Mouse (Mus musculus) central nervous system, embryonic 11.5 days (tissue): Measurements from ENCODE around the gene Cacna2d2. TPM values are rescaled to one million over a fixed set of nuclear protein-coding genes. Genes with fewer than 3 reads are reported as not detected.

Experiments
- polyA plus RNA-seq: library from polyadenylated mRNA; depleted of rRNA; stranded (reverse); fragments of >200 nt; gene quantifications from 2 replicates; pipeline ENCODE4 v1.2.3, GENCODE M21; 2012; rRNA removed

The Cacna2d2 gene
- polyA plus RNA-seq: 27.9 and 45.8 TPM in 2 replicates

GRCm38 (mm10) chr9:107399491-107399971 is at the start of gene Cacna2d2:
Cacna2d2 (plus strand) TSS chr9:107399612.

GRCm38 (mm10) chr9:107533791-107534407 is 134.5 kb downstream of the Cacna2d2 start, which contains the start of gene Tmem115:
Tmem115 (plus strand) TSS chr9:107533945.

GRCm38 (mm10) chr9:107541474-107542351 is 142.3 kb downstream of the Cacna2d2 start, which contains the start of the genes Cyb561d2 and Nprl2:
Cyb561d2 (minus strand) TSS chr9:107542193.
Nprl2 (plus strand) TSS chr9:107542226.

GRCm38 (mm10) chr9:107547026-107547425 is 147.6 kb downstream of the Cacna2d2 start, which contains the start of gene Zmynd10:
Zmynd10 (plus strand) TSS chr9:107547298.

GRCm38 (mm10) chr9:107551117-107551889 is 151.9 kb downstream of the Cacna2d2 start, which contains the start of gene Rassf1:
Rassf1 (plus strand) TSS chr9:107551555.

GRCm38 (mm10) chr9:107563029-107563581 is 163.7 kb downstream of the Cacna2d2 start, which contains the start of gene Tusc2:
Tusc2 (plus strand) TSS chr9:107563255.

GRCm38 (mm10) chr9:107567702-107568319 is 168.4 kb downstream of the Cacna2d2 start, which contains the start of gene Hyal2:
Hyal2 (plus strand) TSS chr9:107567945.

GRCm38 (mm10) chr9:107576357-107577107 is 177.1 kb downstream of the Cacna2d2 start, which contains the start of gene Hyal1:
Hyal1 (plus strand) TSS chr9:107576927.

GRCm38 (mm10) chr9:107578587-107578986 is 179.2 kb downstream of the Cacna2d2 start, which contains the start of gene Naa80:
Naa80 (plus strand) TSS chr9:107578887.

Other genes starting within 250 kb of the Cacna2d2 start
- gene Dock3, start 167.7 kb upstream of the Cacna2d2 start, polyA plus RNA-seq: 10.2 and 11.5 TPM in 2 replicates
- 3.1 and 4.4 TPM in 2 replicates for gene Mapkapk3, start 109.7 kb upstream of the Cacna2d2 start, polyA plus RNA-seq
- 4.9 and 6.1 TPM in 2 replicates for gene Cish, start 103.6 kb upstream of the Cacna2d2 start, polyA plus RNA-seq
- 20.2 and 25.9 TPM in 2 replicates for gene Hemk1, start 61.3 kb upstream of the Cacna2d2 start, polyA plus RNA-seq
- gene 6430571L13Rik, start 59.0 kb upstream of the Cacna2d2 start, polyA plus RNA-seq: 1.6 and 2.2 TPM in 2 replicates
- gene Tmem115, start 134.3 kb downstream of the Cacna2d2 start, polyA plus RNA-seq: 21.1 and 23.1 TPM in 2 replicates
- gene Cyb561d2, start 142.6 kb downstream of the Cacna2d2 start, polyA plus RNA-seq: 13.6 and 13.9 TPM in 2 replicates
- 31.2 and 44.2 TPM in 2 replicates for gene Nprl2, start 142.6 kb downstream of the Cacna2d2 start, polyA plus RNA-seq
- 2.2 and 3.4 TPM in 2 replicates for gene Zmynd10, start 147.7 kb downstream of the Cacna2d2 start, polyA plus RNA-seq
- gene Rassf1, start 151.9 kb downstream of the Cacna2d2 start, polyA plus RNA-seq: 47.5 and 79.5 TPM in 2 replicates
- gene Tusc2, start 163.6 kb downstream of the Cacna2d2 start, polyA plus RNA-seq: 48.6 and 54.3 TPM in 2 replicates
- gene Hyal2, start 168.3 kb downstream of the Cacna2d2 start, polyA plus RNA-seq: 53.1 and 77.8 TPM in 2 replicates
- gene Hyal1, start 177.3 kb downstream of the Cacna2d2 start, polyA plus RNA-seq: 5.0 and 8.1 TPM in 2 replicates
- 17.3 and 24.5 TPM in 2 replicates for gene Naa80, start 179.3 kb downstream of the Cacna2d2 start, polyA plus RNA-seq
- gene Hyal3, start 181.2 kb downstream of the Cacna2d2 start, polyA plus RNA-seq: 0.61 and 0.80 TPM in 2 replicates
- 37.6 and 48.8 TPM in 2 replicates for gene Ifrd2, start 188.0 kb downstream of the Cacna2d2 start, polyA plus RNA-seq
- gene Sema3b, start 209.6 kb downstream of the Cacna2d2 start, polyA plus RNA-seq: 3.2 and 5.4 TPM in 2 replicates
- 576 and 905 TPM in 2 replicates for gene Gnai2, start 235.8 kb downstream of the Cacna2d2 start, polyA plus RNA-seq